Mouse (Mus musculus): ENCODE measurements at regions not wholly inside any gene's neighbourhood (a gene's known extent, or its start where the extent isn't known, plus 50 kb on each side); places are given as distances from the start of the nearest gene placed in this dataset.

- DNase-seq (ENCODE audit: low read depth) = no peak
Measured at GRCm38 (mm10) chr16:75663871-75664270, 71.2 kb downstream of the Rbm11 start.

DNA sequence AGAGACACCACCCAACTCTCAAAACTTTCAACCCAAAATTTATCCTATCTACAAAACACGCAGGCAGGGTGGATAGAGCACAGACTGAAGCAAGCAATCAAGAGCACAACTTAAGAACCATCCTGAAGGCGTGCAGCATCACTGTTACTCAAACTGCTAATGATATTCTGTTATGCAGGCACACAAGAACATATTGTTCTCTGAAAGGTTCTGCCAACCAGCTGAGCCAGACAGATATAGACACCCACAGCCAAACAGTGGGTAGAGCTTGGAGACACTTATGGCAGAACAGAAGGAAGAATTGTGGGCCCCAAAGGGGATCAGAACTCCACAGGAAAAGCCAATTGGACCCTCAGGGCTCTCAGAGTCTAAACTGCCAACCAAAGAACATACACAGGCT lies 74.9 kb downstream of the Rbm11 start:
- DNase-seq (ENCODE audit: low read depth) = no peak

GRCm38 (mm10) chr16:75672112-75672511 lies 79.5 kb downstream of the Rbm11 start:
- no peak for DNase-seq (ENCODE audit: low read depth)

DNA sequence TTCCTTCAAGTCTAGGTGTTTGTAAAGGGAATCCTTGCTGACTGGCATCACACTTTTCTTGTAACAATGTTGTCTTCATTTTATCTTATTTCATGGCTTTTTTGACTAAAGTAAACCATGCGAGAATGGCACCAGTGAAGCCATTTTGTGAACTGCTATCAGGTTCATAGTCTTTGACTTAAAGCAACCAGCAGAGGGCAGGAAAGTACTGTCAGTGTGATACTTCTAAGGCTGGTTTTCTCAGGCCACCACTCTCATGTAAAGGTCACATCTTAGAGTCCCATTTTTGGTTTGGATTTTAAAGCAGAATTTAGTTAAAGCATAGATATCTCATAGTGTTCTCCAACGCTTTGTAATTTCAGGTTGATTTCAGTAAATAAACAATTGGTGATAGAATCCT lies 83.2 kb downstream of the Rbm11 start:
- peak; percentile 51 for DNase-seq (ENCODE audit: low read depth)

DNA sequence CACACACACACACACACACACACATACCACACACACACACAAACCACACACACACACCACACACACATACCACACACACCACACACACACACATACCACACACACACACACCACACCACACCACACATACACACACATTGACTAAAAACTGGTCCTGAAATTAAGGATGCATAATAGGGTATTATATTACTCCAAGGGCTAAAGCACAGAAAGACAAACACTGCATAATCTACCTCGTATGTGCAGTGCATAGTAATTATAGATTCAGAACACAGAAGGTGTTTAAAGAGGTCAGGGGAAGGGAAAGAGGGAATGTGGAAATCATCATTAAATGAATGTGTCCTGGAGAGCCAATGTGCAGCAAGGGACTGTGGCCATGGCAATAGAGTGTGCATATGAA lies 84.5 kb downstream of the Rbm11 start:
- DNase-seq (ENCODE audit: low read depth) = no peak
